Mouse (Mus musculus) testis, adult 2 months (tissue): ENCODE data around the gene Scnm1.

Experiments used
- CTCF ChIP-seq: fragments of 200-500 bp; IDR thresholded peaks from 2 replicates; pipeline ENCODE4 v1.5.1; 2012; ENCODE audit warnings: low read depth, mild to moderate bottlenecking, inconsistent platforms, low read length, moderate library complexity; ENCODE audit not compliant: control insufficient read depth, insufficient read depth, insufficient replicate concordance
- POLR2A ChIP-seq: fragments of 200-500 bp; IDR thresholded peaks from 2 replicates; pipeline ENCODE4 v1.6.1; 2012; ENCODE audit warnings: low read depth, mild to moderate bottlenecking, inconsistent platforms, low read length, moderate library complexity; ENCODE audit not compliant: control insufficient read depth

- TF ChIP-seq CTCF: no peak
- no peak for TF ChIP-seq POLR2A
These were observed 3.7 kb downstream of the Scnm1 start for GRCm38 (mm10) chr3:95130081-95130480.
